Mouse (Mus musculus) forebrain, embryonic 16.5 days (tissue): ENCODE measurements around the gene Plekhh1. TPM values are rescaled to one million over a fixed set of nuclear protein-coding genes. Genes with fewer than 3 reads are reported as not detected.

Experiments
- ATAC-seq: fragments of 200-750 bp; cut with Nextera tagmentation; 2 replicates; pipeline ENCODE4 v1.8.0; 2017; ENCODE audit warnings: mild to moderate bottlenecking, moderate library complexity
- H3K27ac ChIP-seq: fragments of 300-500 bp; sonication (generic); 2 replicates; pipeline ENCODE4 v1.5.1; 2014; ENCODE audit warnings: low read length, control low read depth
- H3K27me3 ChIP-seq: fragments of 300-500 bp; sonication (generic); replicated peaks from 2 replicates; pipeline ENCODE4 v1.6.1; 2014; ENCODE audit warnings: low read length; ENCODE audit not compliant: control insufficient read depth, insufficient read depth
- H3K36me3 ChIP-seq: fragments of 300-500 bp; sonication (generic); 2 replicates; pipeline ENCODE4 v1.6.1; 2014; ENCODE audit not compliant: control insufficient read depth, insufficient read depth
- H3K4me1 ChIP-seq: fragments of 300-500 bp; sonication (generic); replicated peaks from 2 replicates; pipeline ENCODE4 v1.6.1; 2014; ENCODE audit warnings: low read length; ENCODE audit not compliant: control insufficient read depth, insufficient read depth
- H3K4me2 ChIP-seq: fragments of 300-500 bp; sonication (generic); 2 replicates; pipeline ENCODE4 v1.6.1; 2014; ENCODE audit warnings: mild to moderate bottlenecking, low read length, control low read depth
- H3K4me3 ChIP-seq: fragments of 300-500 bp; sonication (generic); replicated peaks from 2 replicates; pipeline ENCODE4 v1.5.1; 2014; ENCODE audit warnings: mild to moderate bottlenecking, low read length, control low read depth
- H3K9ac ChIP-seq: fragments of 300-500 bp; sonication (generic); replicated peaks from 2 replicates; pipeline ENCODE4 v1.6.1; 2014; ENCODE audit warnings: low read depth, low read length, control low read depth
- H3K9me3 ChIP-seq: fragments of 300-500 bp; sonication (generic); 2 replicates; pipeline ENCODE4 v1.6.1; 2016; ENCODE audit warnings: low read length; ENCODE audit not compliant: control insufficient read depth
- WGBS: fragments of 180-500 bp; shearing (Covaris S2); extraction: QIAGEN DNeasy Blood & Tissue Kit; methylation state at CpG from one replicate; pipeline ENCODE4 v1.1.7; 2014; 5-methylcytosine and 5-hydroxymethylcytosine counted together
- polyA plus RNA-seq: library from polyadenylated mRNA; unstranded; fragments of >200 nt; fragmentation: Nextera tagmentation; extraction: Ambion mirVana; gene quantifications from 2 replicates; pipeline ENCODE4 v1.2.1, GENCODE M21; 2015

The Plekhh1 gene
- polyA plus RNA-seq, 1 experiment from 2014 or later = 2.5 TPM

- no peaks in the 10 kb centered on the region for H3K4me1 ChIP-seq
- WGBS = 56% methylated on average over 6 of the region's 6 CpGs
- no peaks in the 10 kb centered on the region for H3K36me3 ChIP-seq
- H3K4me2 ChIP-seq = no peak overlapping the region
- H3K27ac ChIP-seq = no peak overlapping the region
- no peak for ATAC-seq
- no peaks in the 10 kb centered on the region for H3K27me3 ChIP-seq
- no peak overlapping the region for H3K4me3 ChIP-seq
- no peak overlapping the region for H3K9ac ChIP-seq
- no peaks in the 10 kb centered on the region for H3K9me3 ChIP-seq
Observed at GRCm38 (mm10) chr12:79046171-79046570, 17.2 kb downstream of the Plekhh1 start.

- no peak overlapping the region for H3K4me3 ChIP-seq
- H3K4me2 ChIP-seq = no peak overlapping the region
- ATAC-seq = no peak
- no peaks in the 10 kb centered on the region for H3K36me3 ChIP-seq
- no peaks in the 10 kb centered on the region for H3K27me3 ChIP-seq
- no peaks in the 10 kb centered on the region for H3K9me3 ChIP-seq
- WGBS = 91% methylated on average over 7 of the region's 7 CpGs
- no peaks in the 10 kb centered on the region for H3K4me1 ChIP-seq
- H3K27ac ChIP-seq = no peak overlapping the region
- H3K9ac ChIP-seq = no peak overlapping the region
Observed at GRCm38 (mm10) chr12:79047203-79047602, 18.2 kb downstream of the Plekhh1 start.

GRCm38 (mm10) chr12:79048898-79049297, 19.9 kb downstream of the Plekhh1 start:
- Histone ChIP-seq H3K9me3 (no peaks in the 10 kb centered on the region), H3K9ac (no peak overlapping the region), H3K4me2 (no peak overlapping the region), H3K4me3 (no peak overlapping the region), H3K36me3 (no peaks in the 10 kb centered on the region), H3K27ac (no peak overlapping the region), H3K27me3 (no peaks in the 10 kb centered on the region), H3K4me1 (no peaks in the 10 kb centered on the region)
- 86% methylated on average over 1 of the region's 1 CpGs for WGBS
- no peak for ATAC-seq

- H3K9me3 ChIP-seq = no peaks in the 10 kb centered on the region
- H3K4me1 ChIP-seq = no peaks in the 10 kb centered on the region
- 68% methylated on average over 2 of the region's 2 CpGs for WGBS
- H3K9ac ChIP-seq = no peak overlapping the region
- H3K4me2 ChIP-seq = no peak overlapping the region
- H3K27me3 ChIP-seq = no peaks in the 10 kb centered on the region
- no peaks in the 10 kb centered on the region for H3K36me3 ChIP-seq
- no peak for ATAC-seq
- no peak overlapping the region for H3K4me3 ChIP-seq
- no peak overlapping the region for H3K27ac ChIP-seq
Observed at GRCm38 (mm10) chr12:79049807-79050206, 20.8 kb downstream of the Plekhh1 start.

GRCm38 (mm10) chr12:79050545-79051212, 21.7 kb downstream of the Plekhh1 start:
- no peak for ATAC-seq
- no peaks in the 10 kb centered on the region for H3K4me1 ChIP-seq
- WGBS = 75% methylated on average over 3 of the region's 3 CpGs

GRCm38 (mm10) chr12:79052073-79052472, 23.1 kb downstream of the Plekhh1 start:
- no peak overlapping the region for H3K4me2 ChIP-seq
- H3K27me3 ChIP-seq = no peaks in the 10 kb centered on the region
- 75% methylated on average over 2 of the region's 2 CpGs for WGBS
- no peaks in the 10 kb centered on the region for H3K9me3 ChIP-seq
- no peak for ATAC-seq
- H3K36me3 ChIP-seq = no peaks in the 10 kb centered on the region
- H3K27ac ChIP-seq = no peak overlapping the region
- H3K9ac ChIP-seq = no peak overlapping the region
- H3K4me1 ChIP-seq = no peaks in the 10 kb centered on the region
- no peak overlapping the region for H3K4me3 ChIP-seq

More at GRCm38 (mm10) chr12:79050545-79051212, 21.7 kb downstream of the Plekhh1 start:
- H3K9ac ChIP-seq = no peak overlapping the region
- H3K27ac ChIP-seq = no peak overlapping the region
- no peak overlapping the region for H3K4me3 ChIP-seq
- no peaks in the 10 kb centered on the region for H3K36me3 ChIP-seq
- no peaks in the 10 kb centered on the region for H3K27me3 ChIP-seq
- no peaks in the 10 kb centered on the region for H3K9me3 ChIP-seq
- H3K4me2 ChIP-seq = no peak overlapping the region

GRCm38 (mm10) chr12:79055276-79055675, 26.3 kb downstream of the Plekhh1 start:
- 94% methylated on average over 7 of the region's 7 CpGs for WGBS
- H3K4me2 ChIP-seq = no peak overlapping the region
- no peak for ATAC-seq
- no peak overlapping the region for H3K9ac ChIP-seq
- no peaks in the 10 kb centered on the region for H3K36me3 ChIP-seq
- H3K27me3 ChIP-seq = no peaks in the 10 kb centered on the region
- H3K4me1 ChIP-seq = no peaks in the 10 kb centered on the region
- no peak overlapping the region for H3K4me3 ChIP-seq
- H3K27ac ChIP-seq = no peak overlapping the region
- H3K9me3 ChIP-seq = no peaks in the 10 kb centered on the region

GRCm38 (mm10) chr12:79059573-79059972, 30.6 kb downstream of the Plekhh1 start:
- H3K27ac ChIP-seq = no peak overlapping the region
- no peaks in the 10 kb centered on the region for H3K27me3 ChIP-seq
- no peak for ATAC-seq
- no peaks in the 10 kb centered on the region for H3K36me3 ChIP-seq
- 80% methylated on average over 6 of the region's 6 CpGs for WGBS
- no peaks in the 10 kb centered on the region for H3K4me1 ChIP-seq
- no peak overlapping the region for H3K9ac ChIP-seq
- H3K4me3 ChIP-seq = no peak overlapping the region
- no peak overlapping the region for H3K4me2 ChIP-seq
- no peaks in the 10 kb centered on the region for H3K9me3 ChIP-seq

- no peak for ATAC-seq
- 92% methylated on average over 9 of the region's 9 CpGs for WGBS
- no peaks in the 10 kb centered on the region for H3K4me1 ChIP-seq
- H3K9ac ChIP-seq = no peak overlapping the region
- H3K27me3 ChIP-seq = no peaks in the 10 kb centered on the region
- H3K36me3 ChIP-seq = no peaks in the 10 kb centered on the region
- H3K4me3 ChIP-seq = no peak overlapping the region
- H3K27ac ChIP-seq = no peak overlapping the region
- no peaks in the 10 kb centered on the region for H3K9me3 ChIP-seq
- no peak overlapping the region for H3K4me2 ChIP-seq
Observed at GRCm38 (mm10) chr12:79060134-79060533, 31.2 kb downstream of the Plekhh1 start.
